Mouse (Mus musculus) embryo, embryonic 11.5 days (tissue): ENCODE data around the gene Cyp2d10.
A peak's percentile ranks its signal among the peaks of the same experiment; 100 is the strongest.
"Not testable (repeated sequence)": the region's sequence is repeated elsewhere in the genome, so short reads cannot be mapped to it uniquely, and the experiment has no call there.

Experiments used
- DNase-seq: peaks from one replicate; pipeline ENCODE4 v3.0.0-alpha.2; 2012; ENCODE audit warnings: low read depth, low spot score

Gene Cyp2d10

DNA sequence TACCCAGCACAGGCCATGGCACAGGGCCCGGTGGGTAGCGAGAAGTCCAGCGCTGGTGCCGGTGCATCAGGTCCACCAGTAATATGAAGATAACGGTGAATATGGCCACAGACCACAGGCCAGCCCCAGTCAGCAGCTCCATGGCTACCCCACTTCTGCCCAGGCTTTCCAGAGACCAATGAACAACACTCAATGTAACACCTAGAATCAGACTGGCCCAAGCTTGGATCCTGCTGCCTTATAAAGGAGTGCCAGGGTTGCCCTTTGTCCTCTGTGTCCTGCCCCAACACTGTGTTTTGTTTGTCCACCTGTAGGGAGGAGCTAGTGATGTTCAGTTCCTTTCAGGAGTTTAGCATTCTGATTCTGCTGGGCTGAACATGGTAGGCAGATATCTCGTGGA lies at the start of gene Cyp2d10:
Gene Cyp2d10, minus strand, starts transcription at position 215 of the 400 bp plus-strand sequence.
- DNase-seq: no peak

- DNase-seq: not testable (repeated sequence)
These were observed 49.2 kb upstream of the Cyp2d10 start for GRCm38 (mm10) chr15:82456086-82456790.

DNA sequence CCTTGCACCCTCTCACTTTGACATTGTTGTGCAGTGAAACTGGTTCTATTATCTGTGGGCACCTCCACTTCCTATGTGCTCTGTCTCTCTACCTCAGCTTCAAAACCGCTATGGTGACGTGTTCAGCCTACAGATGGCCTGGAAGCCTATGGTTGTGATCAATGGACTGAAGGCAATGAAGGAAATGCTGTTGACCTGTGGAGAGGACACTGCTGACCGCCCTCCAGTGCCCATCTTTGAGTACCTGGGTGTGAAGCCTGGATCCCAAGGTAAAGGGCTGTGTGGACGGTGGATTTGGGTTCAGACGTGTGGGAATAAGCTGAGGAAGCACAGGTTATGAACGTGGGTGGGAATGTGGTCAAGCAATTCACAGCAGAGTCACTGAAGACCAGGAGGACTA lies 46.5 kb upstream of the Cyp2d10 start:
- not testable (repeated sequence) for DNase-seq

DNA sequence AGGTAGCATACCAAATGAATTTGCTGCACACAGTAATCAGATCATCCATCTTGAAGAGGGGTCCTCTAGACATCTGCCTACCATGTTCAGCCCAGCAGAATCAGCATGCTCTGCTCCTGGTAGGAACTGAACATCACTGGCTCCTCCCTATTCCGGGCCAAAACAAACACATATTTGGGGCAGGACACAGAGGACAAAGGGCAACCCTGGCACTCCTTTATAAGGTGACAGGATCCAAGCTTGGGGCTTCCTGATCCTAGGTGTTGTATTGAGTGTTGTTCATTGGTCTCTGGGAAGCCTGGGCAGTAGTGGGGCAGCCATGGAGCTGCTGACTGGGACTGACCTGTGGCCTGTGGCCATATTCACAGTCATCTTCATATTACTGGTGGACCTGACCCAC lies 45.1 kb upstream of the Cyp2d10 start:
- DNase-seq: not testable (repeated sequence)

DNA sequence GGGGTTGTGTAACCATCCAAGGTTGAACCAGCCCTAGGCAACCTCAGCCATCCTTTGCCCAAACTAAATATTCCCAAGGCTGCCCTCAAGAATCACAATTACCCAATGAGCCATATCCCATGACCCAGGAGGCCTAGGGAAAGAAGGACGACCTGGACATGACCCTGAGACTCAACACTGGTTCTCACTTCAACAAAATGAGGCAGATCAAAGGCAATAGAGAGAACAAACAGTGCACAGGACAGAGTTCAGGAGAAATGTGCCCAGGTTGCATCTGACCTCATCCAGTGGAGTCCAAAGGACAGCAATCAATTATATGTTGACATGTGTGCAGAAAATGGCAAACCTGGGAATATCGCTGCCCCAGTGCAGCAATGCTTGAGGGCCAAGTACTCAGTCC lies 43.0 kb upstream of the Cyp2d10 start:
- not testable (repeated sequence) for DNase-seq

- no peak for DNase-seq
These were observed 38.2 kb upstream of the Cyp2d10 start for GRCm38 (mm10) chr15:82445196-82445595.

- no peak for DNase-seq
These were observed 36.7 kb upstream of the Cyp2d10 start for GRCm38 (mm10) chr15:82443658-82444057.

DNA sequence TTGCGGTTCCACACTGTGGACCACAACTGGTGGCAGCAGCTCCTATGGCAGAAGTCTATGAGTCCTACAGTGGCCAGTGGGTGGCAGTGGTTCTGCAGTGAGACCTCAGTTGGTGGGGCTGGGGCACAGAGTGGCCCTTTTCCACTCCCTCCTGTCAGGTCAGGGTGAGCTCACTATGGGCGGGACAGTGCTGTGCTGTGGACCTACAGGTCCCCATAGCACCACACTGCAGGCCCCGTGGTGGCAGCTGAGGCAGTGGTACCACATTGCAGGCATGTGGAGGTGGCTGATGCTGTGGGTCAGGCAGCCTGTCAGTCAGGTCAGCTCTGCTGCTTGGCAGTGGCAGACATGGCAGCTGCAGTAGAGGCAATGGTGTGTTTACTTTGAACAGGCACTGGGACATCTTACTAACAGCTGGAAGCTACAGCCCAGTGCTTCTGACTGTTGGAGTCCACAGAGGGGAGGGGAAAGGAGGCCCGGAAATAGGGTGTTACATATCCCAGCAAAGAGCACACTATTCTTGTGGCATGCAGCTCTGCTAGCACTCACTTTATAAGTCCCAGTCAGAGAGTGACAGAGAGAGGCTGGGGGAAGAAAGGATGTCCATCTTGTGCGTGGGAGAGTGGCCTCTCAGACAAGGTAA lies 31.1 kb upstream of the Cyp2d10 start:
- no peak for DNase-seq

GRCm38 (mm10) chr15:82435606-82436005 lies 28.6 kb upstream of the Cyp2d10 start:
- no peak for DNase-seq

GRCm38 (mm10) chr15:82435011-82435410 lies 28.0 kb upstream of the Cyp2d10 start:
- no peak for DNase-seq

DNA sequence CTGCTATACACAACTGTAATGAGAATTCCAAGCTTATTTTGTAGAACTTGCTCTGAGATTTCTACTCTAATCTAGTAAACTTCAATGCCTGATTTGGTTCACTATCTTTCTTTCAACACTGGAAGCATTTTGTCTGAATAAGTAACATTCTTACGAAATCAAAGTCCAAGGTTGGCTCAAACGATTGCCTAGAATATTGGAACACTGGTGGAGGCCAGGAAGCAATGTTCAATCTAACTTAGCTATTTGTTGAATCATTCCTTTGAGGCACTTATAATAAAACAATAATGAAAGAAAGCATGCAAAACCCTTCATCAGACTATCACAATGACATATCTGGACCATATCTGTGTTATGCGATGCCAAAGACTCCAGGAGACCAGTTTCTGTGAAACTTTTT lies 27.5 kb upstream of the Cyp2d10 start:
- DNase-seq: no peak

- no peak for DNase-seq
These were observed 26.6 kb upstream of the Cyp2d10 start for GRCm38 (mm10) chr15:82433621-82434020.

- DNase-seq: no peak
These were observed 26.1 kb upstream of the Cyp2d10 start, which contains the start of gene Cyp2d9 for GRCm38 (mm10) chr15:82433137-82433536. Gene Cyp2d9, plus strand, starts transcription at chr15:82433437.

- DNase-seq: no peak
These were observed 16.5 kb upstream of the Cyp2d10 start for GRCm38 (mm10) chr15:82423471-82423870.

DNA sequence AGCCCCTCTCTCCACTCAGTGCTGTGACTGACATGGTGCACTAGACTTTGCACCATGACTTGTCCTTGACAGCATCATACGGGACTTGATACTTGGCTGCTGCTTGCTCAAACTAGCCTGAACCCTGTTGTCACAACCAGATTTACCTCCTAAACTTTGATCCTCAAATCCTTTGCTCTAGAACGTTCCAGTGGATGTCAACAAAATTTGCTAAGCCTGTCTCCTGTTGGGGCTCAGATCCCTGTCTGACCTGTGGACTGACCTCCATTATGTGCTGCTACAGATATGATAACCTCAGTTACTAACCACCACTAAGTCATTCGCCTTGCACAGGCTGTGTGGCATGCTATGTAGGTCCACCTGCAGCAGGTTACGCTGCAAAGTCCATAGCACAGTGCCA lies 15.9 kb upstream of the Cyp2d10 start:
- no peak for DNase-seq

DNA sequence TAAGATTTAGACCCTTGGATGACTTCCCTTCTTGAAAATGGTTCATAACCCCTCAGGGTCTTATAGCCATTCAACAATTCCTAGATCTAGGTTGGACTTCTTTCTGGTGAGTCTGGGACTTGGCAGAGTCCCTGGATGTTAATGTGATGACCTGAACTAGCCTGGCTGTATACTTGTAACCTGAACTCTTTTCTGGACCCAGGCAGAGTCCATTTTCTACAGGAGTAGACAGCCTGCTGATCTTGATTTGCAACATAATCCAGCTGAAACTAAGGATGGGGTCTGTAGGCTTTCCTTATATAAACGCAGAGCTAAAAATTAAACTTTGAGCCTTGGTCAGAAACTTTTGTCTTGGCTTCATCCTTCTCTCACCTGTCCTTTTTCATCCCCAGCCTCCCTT lies 11.6 kb upstream of the Cyp2d10 start:
- no peak for DNase-seq

GRCm38 (mm10) chr15:82416797-82417789 lies 10.1 kb upstream of the Cyp2d10 start:
- DNase-seq: peak; percentile 41

DNA sequence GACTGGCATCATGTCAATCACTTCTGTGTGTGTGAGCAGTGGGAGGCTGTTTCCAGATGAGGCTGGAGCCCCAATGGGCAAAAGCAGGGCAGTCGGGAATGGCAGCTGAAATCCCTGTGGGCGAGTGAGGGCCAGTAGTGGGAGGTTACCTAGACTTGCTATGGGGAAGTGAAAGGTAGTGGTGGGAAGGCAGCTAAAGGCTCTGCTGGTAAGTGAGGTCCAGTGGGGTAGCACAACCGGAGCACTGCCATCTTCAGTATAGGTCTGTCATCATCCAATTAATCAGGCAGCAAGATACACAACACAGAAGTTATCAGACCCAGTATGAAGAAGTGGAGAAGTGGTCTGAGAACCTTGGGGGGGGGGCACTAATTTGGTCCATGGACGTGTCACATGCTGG lies 541 bp upstream of the Cyp2d10 start:
- no peak for DNase-seq

DNA sequence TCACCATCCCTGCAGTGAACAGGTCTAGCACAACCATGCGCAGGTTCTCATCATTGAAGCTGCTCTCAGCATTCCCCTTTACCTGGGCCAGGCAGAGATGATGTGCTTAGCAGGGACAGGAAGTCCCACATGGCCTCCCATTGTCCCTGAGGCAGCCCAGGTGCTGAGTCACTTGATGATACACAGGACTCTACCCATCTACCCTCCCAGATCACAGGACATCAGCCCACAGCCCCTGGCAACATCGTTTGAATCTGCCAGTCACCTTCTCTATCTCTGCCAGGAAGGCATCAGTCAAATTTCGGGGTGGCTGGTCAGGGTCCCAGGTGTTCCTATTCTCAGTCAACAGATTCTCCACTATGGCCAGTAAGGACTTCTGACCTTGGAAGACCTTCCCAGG lies 2.8 kb downstream of the Cyp2d10 start:
- no peak for DNase-seq

- DNase-seq: no peak
These were observed 3.4 kb downstream of the Cyp2d10 start for GRCm38 (mm10) chr15:82403606-82404005.

- DNase-seq: no peak
These were observed 4.3 kb downstream of the Cyp2d10 start for GRCm38 (mm10) chr15:82402741-82403140.

- DNase-seq: no peak
These were observed 4.9 kb downstream of the Cyp2d10 start for GRCm38 (mm10) chr15:82402106-82402505.
